Mouse (Mus musculus) CD4-positive helper T cell, adult 2 months (primary cell): Measurements from ENCODE around the gene Bahcc1.
A peak's percentile ranks its signal among the peaks of the same experiment; 100 is the strongest.

Experiments
- DNase-seq: peaks from one replicate; pipeline ENCODE4 v3.0.0-alpha.2; 2012; ENCODE audit warnings: low read depth, missing footprints, low spot score

Bahcc1 gene

GRCm38 (mm10) chr11:120232230-120233097 lies at the start of gene Bahcc1:
Gene Bahcc1, plus strand, starts transcription at chr11:120232947.
- peak; percentile 89 for DNase-seq

DNA sequence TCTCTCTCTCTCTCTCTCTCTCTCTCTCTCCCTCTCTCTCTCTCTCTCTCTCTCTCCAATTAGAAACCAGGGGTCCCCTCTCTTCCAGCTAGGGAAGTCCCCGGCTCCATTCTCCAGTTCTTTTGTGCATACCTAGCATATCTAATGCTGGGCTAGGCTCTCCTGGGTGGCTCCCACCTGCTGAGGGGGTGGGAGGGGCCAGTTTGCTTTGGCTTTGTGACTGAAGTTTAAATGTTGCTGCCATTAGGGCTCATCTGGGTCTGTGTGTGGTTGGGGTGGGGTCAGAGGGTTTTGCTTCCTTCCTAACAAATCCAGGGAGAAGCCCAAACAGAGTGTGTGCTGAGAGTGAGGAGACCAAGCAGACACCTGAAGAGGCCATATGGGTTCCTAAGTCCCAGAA lies 49.6 kb upstream of the Bahcc1 start:
- DNase-seq, result no peak

DNA sequence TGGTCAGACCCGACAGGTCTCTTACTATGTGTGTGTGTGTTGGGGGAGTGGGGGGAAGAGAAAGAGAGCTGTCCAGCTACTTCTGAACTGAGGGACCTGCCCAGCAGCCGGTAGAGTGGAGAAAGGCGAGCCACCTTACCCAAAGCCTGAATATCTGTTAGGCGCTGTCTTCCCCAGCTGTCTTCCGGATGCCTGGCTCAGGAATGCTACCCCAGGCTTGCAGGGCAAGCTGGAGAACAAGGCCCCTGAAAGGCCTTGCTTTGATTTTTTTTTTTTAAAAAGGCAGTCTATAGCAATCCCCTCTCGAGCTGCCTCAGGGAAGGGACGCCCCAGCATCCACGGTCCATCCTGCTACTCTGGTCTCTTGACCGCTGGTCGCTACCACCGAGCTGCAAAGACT lies 49.0 kb upstream of the Bahcc1 start:
- no peak for DNase-seq

GRCm38 (mm10) chr11:120184371-120185315 lies 48.1 kb upstream of the Bahcc1 start:
- no peak for DNase-seq

GRCm38 (mm10) chr11:120185316-120186141 lies 47.2 kb upstream of the Bahcc1 start:
- DNase-seq, result no peak

GRCm38 (mm10) chr11:120186145-120186740 lies 46.5 kb upstream of the Bahcc1 start:
- no peak for DNase-seq

GRCm38 (mm10) chr11:120186821-120187235 lies 45.9 kb upstream of the Bahcc1 start:
- DNase-seq, result no peak

- DNase-seq, result no peak
These were observed 45.3 kb upstream of the Bahcc1 start for GRCm38 (mm10) chr11:120187236-120188101.

- no peak for DNase-seq
These were observed 44.7 kb upstream of the Bahcc1 start for GRCm38 (mm10) chr11:120188102-120188480.

DNA sequence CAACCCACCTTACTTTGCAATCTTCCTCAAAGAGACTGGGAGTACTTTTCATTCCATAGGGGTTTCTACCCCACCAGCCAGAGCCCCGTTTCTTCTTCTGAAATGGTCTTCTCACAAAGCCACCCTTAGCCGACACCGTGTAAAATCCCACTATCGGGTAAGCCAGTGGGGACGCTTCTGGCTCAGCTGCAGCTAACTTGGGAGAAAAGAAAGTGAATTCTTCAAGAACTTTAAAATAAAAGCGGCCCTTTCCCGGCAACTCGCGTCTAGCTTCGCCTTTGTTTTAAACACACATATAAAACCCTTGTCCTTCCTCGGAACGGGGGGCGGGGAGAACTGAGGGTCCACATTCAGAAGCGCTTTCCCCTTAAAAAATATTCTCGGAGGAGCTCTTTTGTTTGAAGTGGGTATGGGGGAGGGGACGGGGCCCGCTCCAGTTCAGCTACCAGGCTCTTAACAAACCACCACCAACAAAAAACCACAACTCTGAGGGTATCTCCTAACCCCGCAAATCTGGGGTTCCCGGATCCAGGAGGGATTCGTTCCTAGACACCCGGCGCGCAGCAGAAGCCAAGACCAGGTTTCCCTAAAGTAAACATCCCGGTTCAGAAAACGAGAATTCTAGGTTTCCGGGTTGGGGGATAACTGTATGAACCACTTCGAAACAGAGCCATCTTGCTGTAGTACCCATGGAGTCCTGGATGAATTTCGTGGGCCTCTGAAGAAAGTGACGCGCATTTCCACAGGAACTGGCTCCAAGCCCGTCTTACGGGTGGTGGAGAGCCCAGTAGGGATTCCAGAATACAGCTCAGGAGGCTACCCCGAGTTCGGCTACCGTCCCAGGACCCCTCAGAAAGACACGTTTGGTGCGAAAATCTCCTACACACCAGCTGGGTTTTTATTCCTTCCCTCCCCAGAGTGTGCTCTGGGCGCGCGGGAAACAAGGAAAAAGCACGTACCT lies 44.0 kb upstream of the Bahcc1 start:
- peak; percentile 39 for DNase-seq

GRCm38 (mm10) chr11:120189459-120190312 lies 43.1 kb upstream of the Bahcc1 start:
- DNase-seq, result peak; percentile 95

GRCm38 (mm10) chr11:120190526-120191412 lies 42.0 kb upstream of the Bahcc1 start:
- DNase-seq, result no peak

DNA sequence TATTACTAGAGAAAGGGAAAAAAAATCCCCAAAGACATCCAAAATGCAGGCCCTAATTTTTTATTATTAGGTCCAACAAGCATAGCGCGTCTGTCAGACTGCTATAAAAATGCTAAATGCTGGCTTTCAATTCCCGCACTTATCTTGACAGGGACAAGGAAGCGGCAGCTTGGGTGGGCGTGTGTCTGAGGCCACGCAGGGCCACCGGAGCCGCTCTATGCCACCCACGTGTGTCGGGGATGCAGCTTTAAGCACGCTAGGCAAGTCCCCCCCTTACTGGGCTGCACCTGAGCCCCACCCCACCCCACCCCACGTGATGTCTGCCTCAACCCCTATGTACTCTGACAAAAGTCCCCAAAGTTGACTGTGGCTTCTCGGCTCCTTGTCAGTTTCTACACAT lies 33.9 kb upstream of the Bahcc1 start:
- DNase-seq, result no peak

- DNase-seq, result no peak
These were observed 33.0 kb upstream of the Bahcc1 start for GRCm38 (mm10) chr11:120199766-120200165.

DNA sequence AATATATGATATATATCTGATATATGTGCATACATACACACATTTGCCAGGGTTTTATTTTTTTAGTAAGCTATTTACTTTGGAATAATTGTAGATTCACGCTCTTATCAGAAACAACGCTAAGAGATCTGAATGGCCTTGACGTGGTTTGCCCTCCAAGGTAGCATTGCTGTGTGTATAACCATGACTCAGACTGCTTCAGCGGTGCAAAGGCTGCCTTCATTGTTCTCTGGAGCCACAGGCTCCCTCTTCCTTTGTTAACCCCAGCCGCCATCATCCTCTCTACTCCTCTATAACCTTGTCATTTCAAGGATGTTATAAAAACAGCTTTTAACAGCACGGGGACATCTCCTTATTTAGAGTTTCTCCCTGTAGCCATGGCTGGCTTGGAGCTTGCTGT lies 32.1 kb upstream of the Bahcc1 start:
- DNase-seq, result no peak

GRCm38 (mm10) chr11:120204200-120204599 lies 28.5 kb upstream of the Bahcc1 start:
- DNase-seq, result no peak

DNA sequence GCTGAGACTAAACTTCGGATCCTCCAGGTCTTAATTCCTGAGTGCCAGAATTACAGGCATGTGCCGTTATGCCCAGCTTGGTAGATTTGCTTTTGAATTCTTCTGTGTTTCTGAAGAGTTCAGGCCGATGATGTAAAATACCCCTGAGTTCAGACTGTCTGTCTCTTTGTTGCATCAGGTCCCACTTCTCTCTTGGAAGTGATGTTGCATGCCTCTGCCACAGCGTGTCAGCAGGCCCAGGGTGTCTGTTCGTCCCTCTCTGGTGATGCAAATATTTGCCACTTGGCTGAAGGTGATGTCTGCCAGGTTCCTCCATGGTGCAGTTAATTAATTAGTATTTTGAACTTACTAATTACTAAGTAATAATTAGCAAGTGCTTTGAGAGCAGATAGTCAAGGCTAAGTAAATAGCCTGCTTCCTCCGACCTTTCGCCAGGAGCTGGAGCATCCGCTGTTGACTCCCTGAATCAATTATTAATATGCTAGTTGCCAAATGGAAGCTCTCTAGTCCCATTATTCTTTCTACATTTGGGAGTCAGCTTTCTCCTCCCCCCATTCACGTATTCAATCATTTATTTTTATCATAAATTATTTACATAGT lies 26.6 kb upstream of the Bahcc1 start:
- DNase-seq, result no peak
